Mouse (Mus musculus) retina, embryonic 14.5 days (tissue): ENCODE measurements around the gene Ptprb.

ENCODE experiments used
- DNase-seq: peaks from one replicate; pipeline ENCODE4 v3.0.0-alpha.2; 2015; ENCODE audit warnings: low spot score

Ptprb gene

GRCm38 (mm10) chr10:116424921-116425320 is 149.6 kb downstream of the Ptprb start:
- no peak for DNase-seq

DNA sequence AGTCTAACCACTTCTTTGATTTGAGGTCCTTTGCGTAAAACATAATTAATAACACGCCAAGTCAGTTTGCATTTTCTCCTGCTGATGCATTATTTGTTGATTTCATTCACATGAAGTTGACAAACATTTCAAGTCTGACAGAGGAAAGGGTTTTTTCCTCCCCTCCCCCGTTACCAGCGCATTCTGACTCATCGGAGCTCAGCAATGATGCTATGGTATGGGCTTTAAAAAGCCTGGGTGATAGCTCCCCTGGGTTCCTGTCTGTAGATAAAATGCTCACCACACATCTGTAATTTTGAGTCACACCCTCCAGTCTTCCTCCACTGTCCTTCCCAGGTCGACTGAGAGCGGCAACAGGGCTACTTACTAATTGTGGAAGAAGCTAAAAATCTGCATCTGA is 150.9 kb downstream of the Ptprb start:
- DNase-seq: no peak

DNA sequence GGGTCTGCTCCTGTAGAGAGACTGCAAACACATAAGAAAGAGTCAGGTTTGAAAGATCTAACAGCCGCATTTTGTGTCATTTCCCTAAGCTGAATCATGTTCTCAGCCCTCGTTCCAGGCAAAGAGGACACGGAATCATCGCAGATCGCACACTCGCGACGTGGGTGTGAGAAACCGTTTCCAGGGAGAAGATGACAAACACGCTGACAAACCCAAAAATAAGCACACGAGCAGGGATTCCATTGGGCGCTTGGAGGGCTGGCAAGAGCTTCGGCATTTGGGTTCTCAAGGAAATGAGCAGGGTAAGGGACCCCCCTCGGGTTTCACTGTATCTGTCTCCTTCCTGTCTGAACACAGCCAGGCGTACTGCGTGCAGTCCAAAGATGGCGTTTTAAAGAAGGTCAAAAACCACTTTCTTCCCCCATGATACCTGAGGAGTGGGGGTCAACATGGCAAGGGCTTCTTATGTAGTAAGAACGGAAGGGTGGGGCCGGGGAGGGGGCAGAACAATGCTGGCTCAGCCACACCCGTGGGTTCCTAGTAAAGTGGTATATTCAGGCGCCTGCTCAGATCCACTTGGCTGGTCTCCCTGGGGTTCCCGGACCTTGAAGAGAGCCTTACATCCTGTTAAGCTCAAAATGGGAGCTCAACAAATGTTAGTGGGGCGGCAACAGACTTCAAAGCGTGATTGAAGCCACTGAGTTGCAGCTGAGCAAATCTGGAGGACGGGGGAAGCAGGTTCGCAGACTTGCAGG is 152.9 kb downstream of the Ptprb start:
- DNase-seq: no peak

DNA sequence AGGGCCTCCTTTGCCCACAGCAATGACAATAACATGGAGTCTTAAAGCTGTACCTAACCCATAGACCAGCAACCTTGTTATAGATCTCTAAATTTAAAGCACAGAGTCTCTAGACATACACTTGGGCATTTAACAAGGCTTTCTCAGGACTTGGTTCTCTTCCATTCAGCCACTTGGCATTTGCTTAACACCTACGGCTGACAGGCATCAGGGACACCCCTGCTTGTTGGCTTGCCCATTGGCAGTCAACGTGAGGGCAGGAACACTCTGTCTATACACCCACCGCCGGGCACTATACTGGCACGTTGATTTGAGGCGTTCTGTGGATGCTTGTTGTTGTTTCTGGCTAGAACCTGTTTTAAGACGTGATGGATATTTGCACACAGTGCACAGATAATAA is 157.1 kb downstream of the Ptprb start:
- no peak for DNase-seq

GRCm38 (mm10) chr10:116435455-116435854 is 160.1 kb downstream of the Ptprb start:
- DNase-seq: no peak
